Mouse (Mus musculus): ENCODE measurements around the gene Scgb1c1.

DNA sequence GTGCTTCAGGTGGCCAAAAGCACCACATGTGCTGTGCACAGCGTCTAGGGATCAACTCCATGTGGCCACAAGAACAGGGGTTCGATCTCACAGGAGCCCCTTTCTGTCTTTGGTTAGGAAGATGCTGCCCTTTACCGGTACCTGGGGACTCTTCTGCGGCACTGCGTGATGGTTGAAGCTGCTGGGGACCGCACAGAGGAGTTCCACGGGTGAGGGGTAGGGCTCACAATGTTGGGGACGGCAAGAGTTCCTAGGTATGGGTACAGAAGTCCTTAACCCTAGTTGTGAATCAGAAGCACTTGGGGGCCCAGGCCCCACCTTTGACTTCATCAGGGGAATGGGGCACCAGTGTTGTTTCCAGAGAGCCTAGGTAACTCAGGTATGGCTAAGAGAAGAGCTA lies 13.4 kb downstream of the Scgb1c1 start:
- TF ChIP-seq EP300 (IDR thresholded peaks at IDR 0.05; ENCODE audit: insufficient read depth, low read depth, low read length) (no peak), POLR2A (IDR thresholded peaks at IDR 0.05; ENCODE audit: insufficient read depth, low read depth, low read length) (no peak)

Measured in heart, adult 2 months (tissue).